Mouse (Mus musculus) 3134 (cell line): ENCODE measurements around the gene Dynll1.
"Not testable (repeated sequence)": the region's sequence is repeated elsewhere in the genome, so short reads cannot be mapped to it uniquely, and the experiment has no call there.

Experiments
- DNase-seq: peaks from one replicate; pipeline ENCODE4 v3.0.0-alpha.2; 2011; ENCODE audit warnings: low spot score; ENCODE audit not compliant: insufficient read length; ENCODE audit errors: extremely low read depth

Dynll1 gene

GRCm38 (mm10) chr5:115312816-115313667 lies 12.2 kb upstream of the Dynll1 start:
- no peak for DNase-seq

GRCm38 (mm10) chr5:115312354-115312753 lies 11.6 kb upstream of the Dynll1 start:
- DNase-seq: no peak

GRCm38 (mm10) chr5:115302190-115302589 lies 1.4 kb upstream of the Dynll1 start:
- DNase-seq: not testable (repeated sequence)

GRCm38 (mm10) chr5:115301615-115302014 lies 816 bp upstream of the Dynll1 start:
- DNase-seq: no peak

GRCm38 (mm10) chr5:115300035-115300744 lies 609 bp downstream of the Dynll1 start:
- peak; percentile 71 for DNase-seq

- DNase-seq: no peak
Observed at GRCm38 (mm10) chr5:115296347-115296746, 4.5 kb downstream of the Dynll1 start.

- no peak for DNase-seq
Observed at GRCm38 (mm10) chr5:115294173-115294572, 6.6 kb downstream of the Dynll1 start.

- no peak for DNase-seq
Observed at GRCm38 (mm10) chr5:115284735-115285134, 16.1 kb downstream of the Dynll1 start.

- no peak for DNase-seq
Observed at GRCm38 (mm10) chr5:115280050-115280687, 20.6 kb downstream of the Dynll1 start.

- peak; percentile 83 for DNase-seq
Observed at GRCm38 (mm10) chr5:115279226-115280049, 21.4 kb downstream of the Dynll1 start, which contains the start of gene Coq5. Gene Coq5, plus strand, starts transcription at chr5:115279666.

GRCm38 (mm10) chr5:115278785-115279184 lies 22.0 kb downstream of the Dynll1 start:
- no peak for DNase-seq

- no peak for DNase-seq
Observed at GRCm38 (mm10) chr5:115278053-115278452, 22.7 kb downstream of the Dynll1 start.

- no peak for DNase-seq
Observed at GRCm38 (mm10) chr5:115275998-115276397, 24.8 kb downstream of the Dynll1 start.

- no peak for DNase-seq
Observed at GRCm38 (mm10) chr5:115274771-115275170, 26.0 kb downstream of the Dynll1 start.

GRCm38 (mm10) chr5:115274353-115274752 lies 26.4 kb downstream of the Dynll1 start:
- no peak for DNase-seq

- DNase-seq: no peak
Observed at GRCm38 (mm10) chr5:115273549-115274135, 27.2 kb downstream of the Dynll1 start.

- peak; percentile 77 for DNase-seq
Observed at GRCm38 (mm10) chr5:115272812-115273548, 27.8 kb downstream of the Dynll1 start, which contains the start of gene Rnf10. Gene Rnf10, minus strand, starts transcription at chr5:115272898.

GRCm38 (mm10) chr5:115271931-115272811 lies 28.6 kb downstream of the Dynll1 start:
- peak; percentile 53 for DNase-seq
